Mouse (Mus musculus) limb, embryonic 14.5 days (tissue): ENCODE measurements around the gene Spc24. TPM values are rescaled to one million over a fixed set of nuclear protein-coding genes. Genes with fewer than 3 reads are reported as not detected.
"Not testable (repeated sequence)": the region's sequence is repeated elsewhere in the genome, so short reads cannot be mapped to it uniquely, and the experiment has no call there.

ENCODE experiments used
- ATAC-seq: fragments of 200-750 bp; cut with Nextera tagmentation; 2 replicates; pipeline ENCODE4 v1.8.0; 2017; ENCODE audit warnings: low read depth, moderate number of reproducible peaks, moderate TSS enrichment; ENCODE audit not compliant: low FRiP score
- DNase-seq: peaks from one replicate; pipeline ENCODE4 v3.0.0-alpha.2; 2015; ENCODE audit warnings: low spot score
- H3K27ac ChIP-seq: fragments of 300-500 bp; sonication (generic); replicated peaks from 2 replicates; pipeline ENCODE4 v1.5.1; 2014; ENCODE audit warnings: low read depth, mild to moderate bottlenecking, low read length, moderate library complexity, mixed read lengths
- H3K27me3 ChIP-seq: fragments of 300-500 bp; sonication (generic); 2 replicates; pipeline ENCODE4 v1.6.1; 2014; ENCODE audit warnings: low read length, mixed read lengths; ENCODE audit not compliant: control insufficient read depth, insufficient read depth
- H3K36me3 ChIP-seq: fragments of 300-500 bp; sonication (generic); 2 replicates; pipeline ENCODE4 v1.6.1; 2014; ENCODE audit warnings: mild to moderate bottlenecking, low read length, moderate library complexity, mixed read lengths; ENCODE audit not compliant: control insufficient read depth, insufficient read depth
- H3K4me1 ChIP-seq: fragments of 300-500 bp; sonication (generic); 2 replicates; pipeline ENCODE4 v1.6.1; 2014; ENCODE audit warnings: antibody characterized with exemption, low read length, mixed read lengths; ENCODE audit not compliant: control insufficient read depth, insufficient read depth
- H3K4me2 ChIP-seq: fragments of 300-500 bp; sonication (generic); replicated peaks from 2 replicates; pipeline ENCODE4 v1.6.1; 2014; ENCODE audit warnings: low read depth, mild to moderate bottlenecking, low read length, moderate library complexity; ENCODE audit not compliant: severe bottlenecking
- H3K4me3 ChIP-seq: fragments of 300-500 bp; sonication (generic); replicated peaks from 2 replicates; pipeline ENCODE4 v1.5.1; 2014; ENCODE audit warnings: low read length
- H3K9ac ChIP-seq: fragments of 300-500 bp; sonication (generic); 2 replicates; pipeline ENCODE4 v1.6.1; 2014; ENCODE audit warnings: mild to moderate bottlenecking, low read depth, low read length, moderate library complexity; ENCODE audit not compliant: severe bottlenecking
- H3K9me3 ChIP-seq: fragments of 300-500 bp; sonication (generic); 2 replicates; pipeline ENCODE4 v1.6.1; 2016; ENCODE audit warnings: low read length; ENCODE audit not compliant: control insufficient read depth
- POLR2A ChIP-seq: fragments of 200-500 bp; IDR thresholded peaks from 2 replicates; pipeline ENCODE4 v1.8.0; 2012; ENCODE audit warnings: inconsistent platforms, mild to moderate bottlenecking, moderate library complexity, borderline replicate concordance; ENCODE audit not compliant: insufficient read depth, insufficient read length; ENCODE audit errors: extremely low read depth
- WGBS: fragments of 180-500 bp; shearing (Covaris S2); extraction: QIAGEN DNeasy Blood & Tissue Kit; methylation state at CpG from one replicate; pipeline ENCODE4 v1.1.7; 2014; 5-methylcytosine and 5-hydroxymethylcytosine counted together
- polyA plus RNA-seq, 2 experiments: library from polyadenylated mRNA; depleted of rRNA in 1 of 2; stranded (reverse) in 1 of 2; unstranded in 1 of 2; fragments of >200 nt; fragmentation: Nextera tagmentation in 1 of 2; extraction: Ambion mirVana in 1 of 2; gene quantifications; 2 replicates each; pipeline versions ENCODE4 v1.2.1 to v1.2.3; 2012 to 2014

Spc24 gene
- polyA plus RNA-seq, 2 experiments = 68.8 to 84.3 TPM

DNA sequence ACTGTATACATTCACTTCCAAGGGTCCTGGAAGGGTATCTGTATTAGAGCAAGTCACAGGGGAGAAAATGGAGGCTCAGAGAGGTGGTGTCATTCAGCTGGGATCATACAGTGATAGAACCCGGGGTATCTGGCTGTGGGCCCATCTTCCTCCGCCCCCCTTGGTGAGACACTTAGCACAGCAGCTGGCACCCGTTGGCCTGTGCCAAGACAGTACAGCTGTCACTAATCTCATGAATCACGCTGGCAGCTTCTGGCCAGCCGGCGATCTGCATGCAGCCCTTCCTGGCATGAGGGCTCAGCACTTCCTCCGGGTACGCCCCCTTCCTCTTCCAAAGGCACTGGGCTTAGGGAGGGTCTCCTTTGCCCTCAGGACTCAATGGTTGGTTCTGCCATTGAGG, 32.5 kb upstream of the Spc24 start:
- Histone ChIP-seq H3K4me1 (peaks cover 24% of the 10 kb centered on the region), H3K27ac (no peak overlapping the region), H3K9me3 (no peaks in the 10 kb centered on the region), H3K36me3 (peaks cover 81% of the 10 kb centered on the region), H3K4me2 (no peak overlapping the region), H3K9ac (no peak overlapping the region), H3K4me3 (no peak overlapping the region), H3K27me3 (no peaks in the 10 kb centered on the region)
- WGBS = 54% methylated on average over 8 of the region's 8 CpGs
- DNase-seq (peak; percentile 65), ATAC-seq (0 out of 2 replicates have a peak, but pooled peaks have one; percentile 12)
- no peak for TF ChIP-seq POLR2A

DNA sequence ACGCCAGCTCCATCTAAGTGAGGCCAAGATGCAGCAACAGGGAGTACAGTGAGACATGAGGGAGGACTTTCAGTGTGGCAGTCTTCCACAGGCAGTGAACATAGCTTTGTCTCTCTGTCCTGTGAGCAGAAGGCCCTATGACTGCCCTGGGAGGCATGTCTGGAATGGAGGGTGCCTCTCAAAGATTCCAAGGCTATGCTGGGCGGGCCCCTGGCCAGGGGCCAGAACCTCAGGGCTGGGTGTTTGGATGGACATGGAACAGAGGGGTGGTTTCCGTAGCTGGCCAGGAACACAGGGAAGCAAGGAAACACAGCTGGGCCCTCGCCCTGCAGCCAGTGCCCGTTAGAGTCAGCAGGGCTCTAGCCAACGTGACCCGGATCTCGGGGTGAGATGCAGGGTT, 31.8 kb upstream of the Spc24 start:
- TF ChIP-seq POLR2A = no peak
- Histone ChIP-seq H3K9ac (no peak overlapping the region), H3K4me1 (peaks cover 21% of the 10 kb centered on the region), H3K36me3 (peaks cover 88% of the 10 kb centered on the region), H3K4me3 (no peak overlapping the region), H3K4me2 (no peak overlapping the region), H3K27me3 (no peaks in the 10 kb centered on the region), H3K9me3 (no peaks in the 10 kb centered on the region), H3K27ac (no peak overlapping the region)
- ATAC-seq (no peak), DNase-seq (no peak)
- WGBS = 82% methylated on average over 8 of the region's 8 CpGs

DNA sequence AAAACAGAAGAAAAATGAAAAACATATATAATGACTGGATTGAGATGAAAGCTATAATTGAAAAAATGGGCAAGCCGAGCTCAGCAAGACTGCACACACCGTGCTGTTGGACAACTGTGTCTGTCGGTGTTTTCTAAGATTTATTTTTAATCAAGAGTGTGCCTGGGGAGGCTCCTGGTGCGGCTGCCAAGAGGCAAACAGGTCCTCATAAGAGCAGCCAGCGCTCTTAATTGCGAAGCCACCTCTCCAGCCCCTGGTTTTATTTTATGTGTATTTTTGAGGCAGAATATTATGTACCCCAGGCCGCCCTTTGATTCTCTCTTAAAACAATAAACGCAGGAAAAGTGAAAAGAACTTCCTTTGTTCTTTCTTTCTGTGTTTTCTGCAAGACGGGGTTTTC, 28.1 kb upstream of the Spc24 start:
- no peak for ATAC-seq
- 46% methylated on average over 9 of the region's 9 CpGs for WGBS
- peaks cover 93% of the 10 kb centered on the region for H3K36me3 ChIP-seq

DNA sequence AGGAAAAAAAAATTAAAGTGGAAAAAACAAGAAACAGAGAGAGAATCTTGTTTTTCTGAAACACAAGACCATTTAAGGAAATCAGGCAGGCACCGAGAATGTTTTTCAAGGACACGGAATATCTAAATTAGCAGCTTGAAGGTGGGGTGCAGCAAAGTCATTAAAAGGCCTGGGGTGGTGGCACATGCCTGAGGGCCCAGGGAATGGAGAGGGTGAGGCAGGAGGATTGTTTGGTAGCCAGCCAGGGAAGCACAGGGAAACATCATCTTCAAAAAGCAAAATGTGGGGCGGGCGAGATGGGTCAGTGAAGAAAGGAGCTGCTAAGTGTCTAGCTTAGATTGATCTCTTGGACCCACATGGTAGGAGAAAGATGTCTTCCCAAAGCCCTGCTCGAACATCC, 27.6 kb upstream of the Spc24 start:
- Histone ChIP-seq H3K9me3 (no peaks in the 10 kb centered on the region), H3K27me3 (no peaks in the 10 kb centered on the region), H3K4me2 (no peak overlapping the region), H3K4me3 (no peak overlapping the region), H3K9ac (no peak overlapping the region), H3K27ac (no peak overlapping the region), H3K36me3 (peaks cover 90% of the 10 kb centered on the region), H3K4me1 (peaks cover 8% of the 10 kb centered on the region; the same call in 1 of the 2 replicates)
- ATAC-seq = no peak
- no peak for TF ChIP-seq POLR2A
- 63% methylated on average over 5 of the region's 5 CpGs for WGBS
- no peak for DNase-seq

More for the DNA sequence above, 28.1 kb upstream of the Spc24 start:
- Histone ChIP-seq H3K4me2 (no peak overlapping the region), H3K4me3 (no peak overlapping the region), H3K4me1 (peaks cover 8% of the 10 kb centered on the region; the same call in 1 of the 2 replicates), H3K9me3 (no peaks in the 10 kb centered on the region), H3K27me3 (no peaks in the 10 kb centered on the region), H3K27ac (no peak overlapping the region), H3K9ac (no peak overlapping the region)
- TF ChIP-seq POLR2A = no peak
- DNase-seq = no peak

DNA sequence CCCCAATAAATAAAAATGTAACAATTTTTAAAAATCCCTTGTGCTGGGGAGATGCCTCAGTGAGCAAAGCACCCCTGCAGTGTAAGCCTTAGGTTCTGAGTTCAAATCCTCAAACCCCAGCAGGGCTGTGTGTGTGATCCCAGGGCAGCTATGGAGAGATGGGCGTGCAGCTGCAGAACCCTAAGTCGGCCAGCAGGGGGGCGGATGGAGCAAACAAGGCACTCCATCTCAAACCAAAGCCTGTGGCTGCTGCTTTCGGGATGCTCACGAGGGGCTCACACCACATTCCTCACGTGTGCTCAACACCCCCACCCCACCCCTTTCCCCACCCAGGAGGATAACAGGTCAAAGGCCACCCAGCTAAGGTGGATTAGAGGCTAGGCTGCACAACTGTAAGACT, 26.8 kb upstream of the Spc24 start:
- DNase-seq (no peak), ATAC-seq (peak; percentile 47; the same call in 1 of the 2 replicates)
- Histone ChIP-seq H3K4me2 (no peak overlapping the region), H3K4me3 (no peak overlapping the region), H3K27me3 (no peaks in the 10 kb centered on the region), H3K27ac (0 out of 2 replicates have a peak overlapping the region, but pooled peaks have one; percentile 33), H3K9me3 (no peaks in the 10 kb centered on the region), H3K4me1 (peaks cover 8% of the 10 kb centered on the region; the same call in 1 of the 2 replicates), H3K36me3 (peaks cover 86% of the 10 kb centered on the region), H3K9ac (no peak overlapping the region)
- TF ChIP-seq POLR2A = no peak
- 11% methylated on average over 6 of the region's 6 CpGs for WGBS

DNA sequence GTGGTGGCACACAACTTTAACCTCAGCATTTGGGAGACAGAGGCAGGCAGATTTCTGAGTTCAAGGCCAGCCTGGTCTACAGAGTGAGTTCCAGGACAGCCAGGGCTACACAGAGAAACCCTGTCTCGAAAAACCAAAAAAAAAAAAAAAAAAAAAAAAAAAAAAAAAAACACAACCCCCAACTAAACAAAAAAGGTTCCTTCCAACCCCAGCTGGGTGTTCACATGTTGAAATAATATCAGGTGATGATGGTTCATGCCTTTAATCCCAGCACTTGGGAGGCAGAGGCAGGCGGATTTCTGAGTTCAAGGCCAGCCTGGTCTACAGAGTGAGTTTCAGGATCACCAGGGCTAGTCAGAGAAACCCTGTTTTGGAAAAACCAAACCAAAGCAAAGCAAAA, 26.2 kb upstream of the Spc24 start:
- not testable (repeated sequence) for ATAC-seq, H3K4me3 ChIP-seq

More for the DNA sequence above, 26.2 kb upstream of the Spc24 start:
- not testable (repeated sequence) for H3K4me2 ChIP-seq, H3K27ac ChIP-seq, H3K9me3 ChIP-seq, H3K9ac ChIP-seq, H3K27me3 ChIP-seq, H3K4me1 ChIP-seq, DNase-seq
- WGBS = 82% methylated on average over 1 of the region's 2 CpGs
- peaks cover 86% of the 10 kb centered on the region for H3K36me3 ChIP-seq
